Mouse (Mus musculus) lung, postnatal 36 days (tissue): ENCODE measurements around the gene 1700015G11Rik.

Experiments
- DNase-seq: peaks from one replicate; pipeline ENCODE4 v3.0.0; 2022; ENCODE audit warnings: mixed read lengths

Gene 1700015G11Rik

GRCm38 (mm10) chr7:51964681-51965080 lies 50.8 kb downstream of the 1700015G11Rik start:
- no peak for DNase-seq

DNA sequence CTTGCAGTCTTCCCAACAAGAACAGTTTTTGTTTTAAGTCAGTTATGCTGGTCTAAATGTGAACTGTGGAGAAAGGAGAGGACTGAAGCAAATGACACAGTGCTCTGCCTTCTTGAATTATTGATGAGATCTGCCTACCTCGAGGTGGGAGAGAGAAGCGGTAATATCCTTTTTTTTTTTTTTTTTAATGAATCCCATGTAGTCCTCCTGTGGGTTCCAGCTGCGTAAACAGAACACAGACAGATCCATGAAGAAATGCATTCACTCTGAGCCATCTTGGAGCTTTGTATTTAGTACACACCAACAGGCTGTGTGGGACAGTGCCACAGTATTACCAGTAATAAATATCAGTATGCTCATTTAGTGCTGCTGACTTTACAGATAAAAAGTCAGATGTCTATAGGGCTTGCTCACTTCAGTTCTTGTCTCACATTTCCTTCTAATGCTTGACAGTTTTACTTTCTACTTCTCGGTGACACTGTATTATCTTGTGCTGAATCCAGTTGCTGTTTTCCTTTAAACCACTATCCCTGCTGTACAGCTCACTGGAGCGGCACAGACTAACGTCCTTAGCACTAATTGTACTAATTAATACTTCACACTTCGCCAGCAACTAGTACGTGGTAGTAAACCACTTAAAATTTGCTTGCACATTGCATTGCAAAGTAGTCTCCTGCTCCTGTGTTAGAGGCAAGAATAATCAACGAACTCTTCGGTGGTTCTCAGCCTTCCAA lies 53.1 kb downstream of the 1700015G11Rik start:
- DNase-seq, result no peak
